Mouse (Mus musculus) lung, postnatal 4 days (tissue): ENCODE data around the gene Dgka.

Experiments used
- DNase-seq, 2 experiments: peaks; one replicate each; pipeline ENCODE4 v3.0.0; 2021

Gene Dgka

GRCm38 (mm10) chr10:128744680-128745601, at the start of gene Dgka:
TSS of gene Dgka (minus strand) at chr10:128744855.
- peak; percentile 49 to 51 for DNase-seq

DNA sequence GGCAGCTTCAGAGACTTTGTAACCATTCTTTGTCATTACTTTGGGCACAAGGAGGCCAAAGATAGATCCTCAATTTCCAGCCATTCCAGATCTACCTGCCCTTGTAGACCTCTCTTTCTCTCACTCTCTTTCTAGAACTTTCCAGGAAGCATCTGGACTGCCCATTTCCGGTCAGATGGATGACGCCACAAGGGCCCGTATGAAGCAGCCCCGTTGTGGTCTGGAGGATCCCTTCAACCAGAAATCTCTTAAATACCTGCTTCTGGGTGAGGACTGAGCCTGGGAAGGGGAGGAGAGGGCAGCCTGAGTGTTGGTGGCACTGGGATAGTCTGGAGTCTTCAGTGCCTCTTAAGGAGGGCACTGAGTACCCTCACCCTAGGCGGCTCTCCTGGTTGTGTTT, 49.7 kb upstream of the Dgka start:
- DNase-seq, result no peak

- DNase-seq, result no peak
Observed at GRCm38 (mm10) chr10:128793258-128793657, 48.6 kb upstream of the Dgka start.

DNA sequence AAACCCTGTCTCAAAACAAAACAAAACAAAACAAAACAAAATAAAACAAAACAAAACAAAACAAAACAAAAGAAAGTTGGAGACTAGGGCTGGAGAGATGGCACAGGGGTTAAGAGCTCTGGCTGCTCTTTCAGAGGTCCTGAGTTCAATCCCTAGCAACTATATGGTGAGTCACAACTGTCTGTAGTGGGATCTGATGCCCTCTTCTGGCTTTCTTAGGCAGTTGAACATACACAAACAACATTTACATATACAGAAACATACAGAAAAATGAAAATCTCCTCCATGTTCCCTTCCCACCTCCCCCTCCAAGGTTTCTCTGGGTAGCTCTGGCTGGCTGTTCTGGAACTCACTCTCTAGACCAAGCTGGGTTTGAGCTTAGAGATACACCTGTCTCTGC, 47.4 kb upstream of the Dgka start:
- DNase-seq, result no peak

DNA sequence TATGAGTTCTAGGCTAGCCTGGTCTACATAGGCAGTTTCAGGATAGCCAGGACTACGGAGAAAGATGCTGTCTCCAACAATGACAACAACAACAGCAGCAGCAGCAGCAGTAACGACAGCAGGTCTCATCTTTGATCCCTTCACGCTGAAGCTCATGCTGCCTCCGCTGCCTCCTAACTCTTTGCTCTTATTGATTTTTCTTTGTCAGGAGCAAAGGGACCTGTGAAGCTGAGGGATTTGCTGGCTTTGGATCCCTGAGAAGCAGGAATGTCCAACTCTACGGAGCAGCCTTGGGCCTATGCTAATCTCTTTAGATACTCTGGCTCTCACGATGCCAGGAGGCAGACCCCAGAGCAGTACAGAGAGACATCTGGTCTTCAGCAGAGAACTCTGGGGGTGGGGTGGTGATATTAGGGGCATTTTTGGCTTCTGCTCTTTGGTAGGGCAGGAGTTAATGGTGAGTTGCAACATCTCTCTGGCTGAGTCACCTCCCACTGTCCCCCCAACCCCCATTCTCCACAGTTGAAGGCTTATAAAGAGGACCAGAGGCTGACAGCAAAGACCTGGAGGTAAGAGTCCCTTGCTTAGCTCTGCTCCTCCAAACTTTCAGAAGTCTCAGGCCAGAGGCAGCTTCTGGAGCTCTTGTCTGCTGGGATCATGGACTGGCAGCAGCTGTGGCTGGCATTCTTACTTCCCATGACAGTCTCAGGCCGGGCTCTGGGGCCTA, 45.9 kb upstream of the Dgka start, which contains the start of gene Mmp19:
TSS of gene Mmp19 (plus strand) at position 513 of the 727 bp plus-strand sequence.
- DNase-seq, result peak; percentile 32 to 37

GRCm38 (mm10) chr10:128780200-128780599, 35.5 kb upstream of the Dgka start:
- peak in 1 of 2 experiments; percentile 26 for DNase-seq

GRCm38 (mm10) chr10:128779011-128779795, 34.5 kb upstream of the Dgka start:
- peak; percentile 88 to 89 for DNase-seq

DNA sequence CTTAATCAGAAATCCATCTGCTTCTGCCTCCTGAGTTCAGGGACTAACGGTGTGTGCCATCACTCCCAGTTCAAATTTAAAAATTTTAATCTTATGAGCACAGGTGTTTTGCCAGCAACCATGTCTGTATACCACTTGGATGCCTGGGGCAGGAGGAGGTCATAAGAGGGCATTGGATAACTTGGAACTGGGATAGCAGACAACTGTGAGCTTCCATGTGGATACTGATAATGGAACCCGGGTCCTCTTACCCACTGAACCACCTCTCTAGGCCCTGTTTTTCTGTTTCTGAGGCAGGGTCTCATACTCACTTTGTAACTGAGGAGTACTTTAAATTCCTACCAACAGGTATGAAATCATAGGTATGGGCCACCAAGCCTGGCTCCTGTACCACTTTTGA, 33.8 kb upstream of the Dgka start:
- DNase-seq, result no peak

DNA sequence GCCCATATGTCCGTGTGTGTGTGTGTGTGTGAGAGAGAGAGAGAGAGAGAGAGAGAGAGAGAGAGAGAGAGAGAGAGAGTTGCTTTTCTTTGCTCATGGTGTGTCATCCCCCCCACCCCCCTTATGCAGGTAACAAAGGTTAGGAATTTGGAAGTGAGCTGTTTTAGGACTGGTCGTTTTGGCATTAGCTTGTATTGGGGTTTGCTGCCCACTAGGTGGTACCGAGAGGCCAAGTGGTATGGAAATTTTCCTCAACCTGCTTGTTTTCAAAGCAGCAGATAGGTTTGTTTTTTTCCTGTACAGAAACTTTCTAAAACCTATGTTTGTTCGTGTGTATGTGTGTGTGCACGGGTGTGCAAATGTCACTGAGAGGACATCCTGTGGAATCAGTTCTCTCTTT, 29.0 kb upstream of the Dgka start:
- no peak for DNase-seq

- DNase-seq, result no peak
Observed at GRCm38 (mm10) chr10:128772895-128773294, 28.2 kb upstream of the Dgka start.

DNA sequence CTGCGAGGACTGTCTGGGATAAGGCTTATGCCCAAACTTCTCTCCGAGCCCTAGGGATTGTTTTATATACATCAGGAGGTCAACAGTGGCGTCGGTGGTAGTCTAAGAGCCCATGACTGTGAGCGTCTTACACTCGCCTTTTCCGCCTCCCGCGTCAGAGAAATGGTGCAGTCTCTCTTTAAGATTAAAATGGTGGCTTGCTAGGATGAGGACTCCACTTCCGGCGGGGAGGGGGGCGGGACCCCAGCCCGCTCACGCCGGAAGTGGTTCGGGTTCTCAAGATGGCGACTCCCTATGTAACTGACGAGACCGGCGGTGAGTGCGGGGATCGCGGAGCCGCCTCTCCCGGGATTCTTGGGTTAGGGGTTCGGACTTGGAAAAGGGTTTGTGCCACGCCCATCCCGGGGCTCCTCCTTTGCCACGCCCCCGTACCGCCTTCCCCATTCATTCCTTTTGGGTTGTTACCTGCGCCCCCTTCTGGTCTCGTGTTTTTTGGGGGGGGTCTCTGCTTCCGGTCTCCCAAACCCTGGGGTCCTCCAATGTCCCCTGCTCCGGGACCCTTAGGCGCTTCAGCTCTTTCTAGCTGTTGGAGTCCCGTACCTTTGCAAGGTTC, 3.7 kb upstream of the Dgka start:
- DNase-seq, result peak; percentile 81 to 84

DNA sequence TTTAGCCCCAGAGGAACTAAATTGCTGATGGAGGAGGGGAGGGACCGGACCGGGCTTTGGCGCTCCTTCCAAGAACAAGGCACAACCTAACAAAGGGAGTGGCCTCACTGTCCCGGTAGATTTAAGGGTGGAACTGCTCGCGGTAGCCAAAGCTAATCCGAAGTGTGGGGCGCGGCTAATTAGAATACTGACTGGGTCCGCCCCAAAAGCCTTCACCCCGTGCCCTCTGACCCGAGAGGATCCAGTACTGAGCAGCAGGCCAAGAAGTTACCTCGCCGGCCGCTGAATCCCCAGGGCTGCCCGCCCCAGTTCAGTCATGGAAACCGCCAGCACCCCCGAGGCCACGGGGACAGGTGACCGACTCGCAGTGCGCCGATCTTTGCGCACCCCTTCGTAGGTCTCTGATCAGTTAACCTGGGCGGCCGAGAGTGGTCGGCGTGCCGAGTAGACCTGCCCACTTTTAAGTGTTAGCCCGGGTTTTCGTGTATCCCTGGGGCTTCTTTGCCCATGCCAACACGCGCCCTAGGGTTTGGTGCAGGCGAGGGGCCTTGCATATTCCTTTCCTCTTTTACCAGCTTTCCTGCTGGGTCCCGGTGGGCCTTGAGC, 3.1 kb upstream of the Dgka start, which contains the start of gene Pym1:
TSS of gene Pym1 (plus strand) at position 244 of the 606 bp plus-strand sequence.
- DNase-seq, result peak; percentile 86 to 90

GRCm38 (mm10) chr10:128746972-128747645, 2.5 kb upstream of the Dgka start:
- no peak for DNase-seq

DNA sequence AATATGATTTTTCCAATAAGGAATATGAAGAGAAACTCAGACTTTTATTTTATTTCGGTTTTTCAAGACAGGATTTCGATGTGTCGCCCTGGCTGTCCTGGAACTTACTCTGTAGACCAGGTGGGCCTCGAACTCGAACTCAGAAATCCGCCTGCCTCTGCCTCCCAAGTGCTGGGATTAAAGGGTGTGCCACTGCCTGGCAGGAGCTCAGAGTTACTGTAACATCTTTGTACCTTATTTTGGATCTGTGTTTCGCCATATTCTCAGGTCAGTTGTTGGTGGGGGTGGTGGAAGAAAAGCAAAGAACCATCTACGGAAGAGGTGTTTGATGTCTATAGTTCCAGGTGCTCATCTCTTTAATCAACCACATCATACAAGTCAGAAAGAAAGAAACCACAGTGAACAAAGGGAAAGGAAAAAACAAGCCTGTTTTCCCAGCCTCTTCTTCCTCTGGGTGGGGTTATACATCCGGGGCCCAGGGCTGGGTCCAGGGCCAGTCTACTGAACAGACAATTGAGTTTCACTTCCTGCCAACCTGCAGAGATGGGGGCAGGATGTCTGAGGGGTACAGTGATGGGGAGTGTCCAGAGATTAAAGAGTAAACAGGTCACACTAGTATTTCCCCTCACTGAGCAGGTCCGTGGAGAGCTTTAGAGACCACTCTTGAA, 1.4 kb upstream of the Dgka start:
- peak; percentile 46 to 66 for DNase-seq

DNA sequence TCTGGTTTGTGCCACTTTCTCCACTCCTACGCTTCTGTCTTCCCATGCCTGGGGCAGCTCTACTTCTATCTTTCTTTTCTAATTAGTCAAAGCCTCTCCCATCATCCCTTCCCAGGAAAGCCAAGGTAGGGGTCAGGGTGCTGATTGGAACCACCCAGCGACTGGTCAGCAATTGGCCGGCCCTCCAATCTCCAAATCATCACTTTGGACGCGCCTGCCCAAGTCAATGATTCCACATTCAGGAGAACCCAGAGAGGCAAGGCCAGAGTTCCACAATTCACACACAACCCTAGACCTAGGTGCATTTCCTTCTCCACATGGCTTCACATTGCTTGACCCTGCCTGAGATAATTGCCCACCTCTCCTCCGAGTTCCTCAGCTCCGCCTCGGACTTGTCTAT, 444 bp downstream of the Dgka start:
- no peak for DNase-seq

DNA sequence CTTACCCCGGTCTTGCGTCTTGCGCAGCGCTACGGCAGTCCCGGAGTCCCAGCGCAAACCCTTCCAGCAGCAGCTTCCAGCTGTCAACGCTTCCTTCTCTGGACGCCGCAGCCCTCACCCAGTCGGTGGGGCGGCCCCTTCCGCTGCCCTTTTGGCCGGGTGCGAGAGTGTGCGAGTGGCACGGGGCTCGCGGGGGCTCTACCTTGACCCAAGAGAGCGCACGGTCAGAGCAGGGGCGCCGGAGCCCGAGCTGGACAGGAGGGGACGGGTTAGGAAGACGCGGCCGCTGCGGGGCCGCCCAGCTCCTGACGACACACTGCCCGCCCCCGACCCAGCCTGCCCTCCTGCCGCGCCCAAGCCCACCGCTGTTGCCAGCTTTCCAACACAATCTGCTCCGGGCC, 864 bp downstream of the Dgka start:
- DNase-seq, result peak; percentile 75 to 82

GRCm38 (mm10) chr10:128743235-128743634, 1.4 kb downstream of the Dgka start:
- DNase-seq, result no peak

- DNase-seq, result no peak
Observed at GRCm38 (mm10) chr10:128742616-128743015, 2.0 kb downstream of the Dgka start.

DNA sequence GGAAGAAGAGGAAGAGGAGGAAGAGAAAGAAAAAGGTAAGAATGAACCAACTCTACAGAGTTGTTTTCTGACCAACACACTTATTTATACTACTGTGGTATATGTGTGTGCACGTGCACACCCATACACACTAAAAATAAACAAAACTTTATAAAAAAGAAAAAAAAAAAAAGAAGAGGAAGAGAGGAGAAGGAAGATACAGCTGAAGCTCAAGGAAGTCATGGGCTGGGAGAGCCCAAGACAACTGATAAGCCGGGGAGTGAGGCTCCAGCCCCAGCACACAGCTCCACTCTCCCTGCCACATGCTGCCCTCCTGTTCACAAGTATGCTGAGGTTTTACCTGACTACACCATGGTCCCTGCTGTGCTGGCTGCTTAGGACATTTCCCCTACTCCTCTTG, 4.4 kb downstream of the Dgka start:
- no peak for DNase-seq

GRCm38 (mm10) chr10:128737435-128737834, 7.2 kb downstream of the Dgka start:
- DNase-seq, result peak in 1 of 2 experiments; percentile 35

DNA sequence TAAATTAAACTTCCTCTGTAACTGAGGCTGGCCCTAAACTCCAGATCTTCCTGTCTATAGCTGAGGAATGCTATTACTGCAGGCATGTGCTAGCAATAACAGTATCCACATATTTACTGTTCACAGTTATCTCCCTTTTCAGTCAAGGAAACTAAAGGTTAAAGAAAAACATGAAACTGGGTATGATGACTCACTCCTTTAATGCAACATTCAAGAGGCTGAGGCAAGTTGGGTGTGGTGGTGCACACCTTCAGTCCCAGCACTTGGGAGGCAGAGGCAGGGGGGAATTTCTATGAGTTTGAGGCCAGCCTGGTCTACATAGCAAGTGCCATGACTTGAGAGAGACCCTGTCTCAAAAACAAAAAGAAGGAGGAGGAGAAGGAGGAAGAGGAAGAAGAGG, 12.7 kb downstream of the Dgka start:
- DNase-seq, result no peak
